Mouse (Mus musculus): ENCODE measurements at regions not wholly inside any gene's neighbourhood (a gene's known extent, or its start where the extent isn't known, plus 50 kb on each side); places are given as distances from the start of the nearest gene placed in this dataset.

GRCm38 (mm10) chr14:105779349-105779748 lies 117.3 kb downstream of the Spry2 start:
- in situ Hi-C loops (cut with MboI; ENCODE audit: low pct_ligation_motif_present, low pct_unique_long_range_greater_than_20kb, low sequenced_read_pairs) = no loop called here
- H3K27ac ChIP-seq (ENCODE audit: insufficient read depth, low read depth) = no peak overlapping the region
- H3K4me2 ChIP-seq (ENCODE audit: insufficient read depth, low read depth, poor library complexity, severe bottlenecking) = no peak overlapping the region
- TF ChIP-seq POLR2AphosphoS2 (IDR thresholded peaks at IDR 0.05; ENCODE audit: low read depth, low read length) (no peak), MXI1 (IDR thresholded peaks at IDR 0.05; ENCODE audit: low read depth, low read length) (no peak), POLR2A (IDR thresholded peaks at IDR 0.05; ENCODE audit: low read depth, low read length) (no peak), CHD2 (IDR thresholded peaks at IDR 0.05; ENCODE audit: low read length) (no peak), ZC3H11A (IDR thresholded peaks at IDR 0.05; ENCODE audit: low read depth, low read length) (no peak), GABPA (IDR thresholded peaks at IDR 0.05; ENCODE audit: insufficient replicate concordance, low read depth, low read length) (no peak), IRF4 (IDR thresholded peaks at IDR 0.05; ENCODE audit: low read depth, low read length) (no peak), BHLHE40 (IDR thresholded peaks at IDR 0.05; ENCODE audit: low read depth, low read length) (no peak), RAD21 (IDR thresholded peaks at IDR 0.05; ENCODE audit: low read depth, low read length) (no peak)
- peaks cover 7% of the 10 kb centered on the region for H3K9me3 ChIP-seq (replicated peaks; ENCODE audit: low read length)
- no peak for DNase-seq (ENCODE audit: extremely low read depth)
- no peaks in the 10 kb centered on the region for H3K27me3 ChIP-seq (replicated peaks)
- dilution Hi-C loops (cut with MboI; ENCODE audit: extremely low pct_ligation_motif_present, extremely low pct_unique_long_range_greater_than_20kb, low sequenced_read_pairs) = no loop called here
- no peaks in the 10 kb centered on the region for H3K79me2 ChIP-seq (replicated peaks; ENCODE audit: control insufficient read depth, extremely low read depth, insufficient read depth, poor library complexity, severe bottlenecking)
- H3K4me3 ChIP-seq (replicated peaks in 1 of 3; ENCODE audit: low read depth in 2 of 3, low read length in 2 of 3, poor library complexity in 1 of 3) = no peak overlapping the region
- no peak overlapping the region for H3K9ac ChIP-seq (ENCODE audit: insufficient read depth, low read depth)
- no peaks in the 10 kb centered on the region for H3K4me1 ChIP-seq (ENCODE audit: control insufficient read depth in 1 of 2, insufficient read depth in 2 of 2)
- H3K36me3 ChIP-seq (replicated peaks in 1 of 2; ENCODE audit: control insufficient read depth in 1 of 2, insufficient read depth in 1 of 2, low read length in 1 of 2) = no peaks in the 10 kb centered on the region

- dilution Hi-C loops (cut with MboI; ENCODE audit: extremely low pct_ligation_motif_present, extremely low pct_unique_long_range_greater_than_20kb, low sequenced_read_pairs) = no loop called here
- peaks cover 24% of the 10 kb centered on the region for H3K9me3 ChIP-seq (replicated peaks; ENCODE audit: low read length)
- no peaks in the 10 kb centered on the region for H3K27me3 ChIP-seq (replicated peaks)
- no peak for TF ChIP-seq CHD1 (IDR thresholded peaks at IDR 0.05; ENCODE audit: low read depth, low read length)
- no peak for TF ChIP-seq ZNF384 (IDR thresholded peaks at IDR 0.05; ENCODE audit: low read depth, low read length)
- no peak for TF ChIP-seq SIN3A (IDR thresholded peaks at IDR 0.05; ENCODE audit: low read length)
- TF ChIP-seq JUND (conservative IDR thresholded peaks at IDR 0.05; ENCODE audit: low read depth, low read length) = no peak
- TF ChIP-seq UBTF (IDR thresholded peaks at IDR 0.05; ENCODE audit: low read depth, low read length) = no peak
- no peak for TF ChIP-seq KAT2A (IDR thresholded peaks at IDR 0.05; ENCODE audit: insufficient replicate concordance, low read length)
- no peak for TF ChIP-seq ETS1 (conservative IDR thresholded peaks at IDR 0.05; ENCODE audit: low read depth, low read length)
- no peak for TF ChIP-seq ZC3H11A (IDR thresholded peaks at IDR 0.05; ENCODE audit: low read depth, low read length)
- TF ChIP-seq NRF1 (IDR thresholded peaks at IDR 0.05; ENCODE audit: low read depth, low read length) = no peak
- no peak for TF ChIP-seq CTCF (conservative IDR thresholded peaks at IDR 0.05 in 1 of 2, IDR thresholded peaks at IDR 0.05 in 1 of 2; ENCODE audit: low read depth in 2 of 2, low read length in 2 of 2)
- no peak for TF ChIP-seq MAX (IDR thresholded peaks at IDR 0.05; ENCODE audit: low read length)
- no peak for TF ChIP-seq RCOR1 (conservative IDR thresholded peaks at IDR 0.05; ENCODE audit: low read depth, low read length)
- no peak for TF ChIP-seq RAD21 (IDR thresholded peaks at IDR 0.05; ENCODE audit: low read depth, low read length)
- TF ChIP-seq USF2 (conservative IDR thresholded peaks at IDR 0.05; ENCODE audit: low read depth, low read length) = no peak
- TF ChIP-seq SMC3 (IDR thresholded peaks at IDR 0.05; ENCODE audit: low read depth, low read length) = no peak
- TF ChIP-seq NELFE (IDR thresholded peaks at IDR 0.05; ENCODE audit: low read depth, low read length) = no peak
- in situ Hi-C loops (cut with MboI; ENCODE audit: low pct_ligation_motif_present, low pct_unique_long_range_greater_than_20kb, low sequenced_read_pairs) = no loop called here
- no peak overlapping the region for H3K9ac ChIP-seq (ENCODE audit: insufficient read depth, low read depth)
- H3K4me1 ChIP-seq (ENCODE audit: control insufficient read depth in 1 of 2, insufficient read depth in 2 of 2) = no peaks in the 10 kb centered on the region
- DNase-seq (ENCODE audit: extremely low read depth) = no peak
- H3K36me3 ChIP-seq (replicated peaks in 1 of 2; ENCODE audit: control insufficient read depth in 1 of 2, insufficient read depth in 1 of 2, low read length in 1 of 2) = no peaks in the 10 kb centered on the region
- H3K79me2 ChIP-seq (replicated peaks; ENCODE audit: control insufficient read depth, extremely low read depth, insufficient read depth, poor library complexity, severe bottlenecking) = no peaks in the 10 kb centered on the region
- no peak overlapping the region for H3K27ac ChIP-seq (ENCODE audit: insufficient read depth, low read depth)
- H3K4me3 ChIP-seq (replicated peaks in 1 of 3; ENCODE audit: low read depth in 2 of 3, low read length in 2 of 3, poor library complexity in 1 of 3) = no peak overlapping the region
- H3K4me2 ChIP-seq (ENCODE audit: insufficient read depth, low read depth, poor library complexity, severe bottlenecking) = no peak overlapping the region
Measured at GRCm38 (mm10) chr14:105773674-105774073, 122.9 kb downstream of the Spry2 start.

All from CH12.LX (cell line).